In the genomic region with DNA sequence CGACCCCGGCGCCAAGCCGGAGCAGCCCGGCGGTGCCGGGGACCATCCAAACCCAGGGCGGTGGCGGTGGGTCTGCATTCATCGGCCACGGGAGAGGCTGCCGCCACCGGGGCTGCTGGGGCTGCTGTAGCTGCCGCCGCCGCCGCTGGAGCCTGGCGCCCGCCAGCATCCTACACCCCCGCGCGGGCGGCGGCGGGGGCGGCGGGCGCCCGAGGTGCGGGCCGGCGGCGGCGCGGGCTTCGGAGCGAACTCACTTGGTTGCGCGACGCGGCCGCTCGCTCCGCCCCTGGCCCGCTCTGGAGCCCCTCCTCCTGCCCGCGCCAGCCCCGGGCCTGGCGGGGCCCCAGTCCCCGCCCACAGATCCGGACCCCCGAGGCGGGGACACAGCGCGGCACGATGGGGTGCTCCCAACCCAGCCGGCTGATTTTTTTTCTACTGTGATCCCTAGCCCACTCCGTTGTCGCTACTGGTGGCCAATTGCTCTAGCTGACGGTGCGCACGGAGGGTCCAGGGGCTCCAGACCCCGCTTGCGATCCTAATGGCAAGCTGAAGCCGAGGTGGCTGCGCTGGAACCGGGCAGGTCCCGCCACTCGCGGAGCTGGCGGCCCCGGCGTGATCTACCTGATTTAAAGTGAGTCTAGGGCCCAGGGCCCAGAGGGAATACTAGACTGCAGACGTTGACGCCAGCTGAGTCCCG, we compare ENCODE assay signal across 8 mouse cellular contexts. TPM values are rescaled to one million over a fixed set of nuclear protein-coding genes. Genes with fewer than 3 reads are reported as not detected.
A peak's percentile ranks its signal among the peaks of the same experiment; 100 is the strongest.
DNase-seq lines count a peak whose midpoint lies in the region; ATAC-seq and TF ChIP-seq lines count a peak whose summit lies in the region.

TSS of gene Tcerg1l (minus strand) at position 246 of the 697 bp plus-strand sequence.

- DNase-seq in gastrocnemius, adult 2 months: no peak
- DNase-seq in gastrocnemius, postnatal 14 days: no peak
- DNase-seq in thymus, postnatal 4 days: peak; percentile 10
- no peak for DNase-seq in thymus, postnatal 25 days
- no peak for DNase-seq in liver, embryonic 13.5 days
- DNase-seq in adipocyte (ENCODE audit: low spot score): no peak

- H3K9ac ChIP-seq in hindbrain, embryonic 13.5 days: peak within 1 kb of the TSS; percentile 90
- no peak within 1 kb of the TSS for H3K9ac ChIP-seq in liver, embryonic 13.5 days
- no peak within 1 kb of the TSS for H3K9ac ChIP-seq in stomach, embryonic 14.5 days (replicated peaks; ENCODE audit: low read depth, low read length)

- no peaks in the 10 kb centered on the region for H3K9me3 ChIP-seq in hindbrain, embryonic 13.5 days
- no peaks in the 10 kb centered on the region for H3K9me3 ChIP-seq in liver, embryonic 13.5 days (replicated peaks)
- no peaks in the 10 kb centered on the region for H3K9me3 ChIP-seq in stomach, embryonic 14.5 days (ENCODE audit: control insufficient read depth, low read depth, low read length)

- WGBS in hindbrain, embryonic 13.5 days: under 1% methylated on average over 66 of the region's 76 CpGs
- 2% methylated on average over 63 of the region's 76 CpGs for WGBS in liver, embryonic 13.5 days (ENCODE audit: insufficient replicate concordance)
- WGBS in stomach, embryonic 14.5 days: 1% methylated on average over 66 of the region's 76 CpGs

- H3K4me3 ChIP-seq in gastrocnemius, adult 2 months: peak within 1 kb of the TSS; percentile 50
- H3K4me3 ChIP-seq in hindbrain, embryonic 13.5 days: peak within 1 kb of the TSS; percentile 72
- H3K4me3 ChIP-seq in liver, embryonic 13.5 days (replicated peaks): peak within 1 kb of the TSS; percentile 43
- peak within 1 kb of the TSS; percentile 43 for H3K4me3 ChIP-seq in stomach, embryonic 14.5 days (ENCODE audit: low read depth, low read length)

- H3K27me3 ChIP-seq in hindbrain, embryonic 13.5 days: peaks cover 21% of the 10 kb centered on the region
- peaks cover 42% of the 10 kb centered on the region for H3K27me3 ChIP-seq in liver, embryonic 13.5 days
- H3K27me3 ChIP-seq in stomach, embryonic 14.5 days (ENCODE audit: control insufficient read depth, insufficient read depth, low read length): peaks cover 19% of the 10 kb centered on the region

- no peaks in the 10 kb centered on the region for H3K36me3 ChIP-seq in hindbrain, embryonic 13.5 days
- no peaks in the 10 kb centered on the region for H3K36me3 ChIP-seq in liver, embryonic 13.5 days
- no peaks in the 10 kb centered on the region for H3K36me3 ChIP-seq in stomach, embryonic 14.5 days (ENCODE audit: control insufficient read depth, insufficient read depth, low read length)

- no peak within 1 kb of the TSS for H3K27ac ChIP-seq in gastrocnemius, adult 2 months
- peak within 1 kb of the TSS; percentile 85 for H3K27ac ChIP-seq in hindbrain, embryonic 13.5 days
- H3K27ac ChIP-seq in liver, embryonic 13.5 days: no peak within 1 kb of the TSS
- H3K27ac ChIP-seq in stomach, embryonic 14.5 days (ENCODE audit: low read length): no peak within 1 kb of the TSS

- peaks cover 22% of the 10 kb centered on the region for H3K4me1 ChIP-seq in hindbrain, embryonic 13.5 days (replicated peaks)
- 0 out of 2 replicates have a peak, but pooled peaks cover 5% of the 10 kb centered on the region for H3K4me1 ChIP-seq in liver, embryonic 13.5 days (replicated peaks)
- H3K4me1 ChIP-seq in stomach, embryonic 14.5 days (ENCODE audit: control insufficient read depth, insufficient read depth, low read length): peaks cover 3% of the 10 kb centered on the region; the same call in 1 of the 2 replicates

- peak; percentile 86 for ATAC-seq in hindbrain, embryonic 13.5 days (ENCODE audit: low FRiP score)
- no peak for ATAC-seq in liver, embryonic 13.5 days (ENCODE audit: low read depth)
- peak; percentile 42; the same call in 1 of the 2 replicates for ATAC-seq in stomach, embryonic 14.5 days (ENCODE audit: insufficient number of reproducible peaks, insufficient read depth, low FRiP score, low read depth)

- peak within 1 kb of the TSS; percentile 99 for H3K4me2 ChIP-seq in hindbrain, embryonic 13.5 days
- peak within 1 kb of the TSS; percentile 61 for H3K4me2 ChIP-seq in liver, embryonic 13.5 days
- peak within 1 kb of the TSS; percentile 99 for H3K4me2 ChIP-seq in stomach, embryonic 14.5 days (replicated peaks; ENCODE audit: low read depth, low read length)

- no peak for TF ChIP-seq CTCF in gastrocnemius, adult 2 months (IDR thresholded peaks at IDR 0.05)

- intact Hi-C loops in gastrocnemius, adult 2 months (cut with DNase I): no loop called here
- intact Hi-C loops in gastrocnemius, postnatal 14 days (cut with DNase I; ENCODE audit: low total_unique reads): no loop called here

RNA-seq across cellular contexts. Expression of gene Tcerg1l, which starts in this region (rescaled TPM):
- not detected for total RNA-seq in gastrocnemius, adult 2 months (2021)
- not detected for total RNA-seq in gastrocnemius, postnatal 14 days (2021)
- polyA plus RNA-seq in hindbrain, embryonic 13.5 days (2015; fragmentation: Nextera tagmentation; extraction: Ambion mirVana): 19.2 and 19.7 TPM in 2 replicates
- polyA plus RNA-seq in liver, embryonic 13.5 days (2015; fragmentation: Nextera tagmentation; extraction: Ambion mirVana): 0.05 TPM in 1 of 2 replicates, not detected in the other
- 0.90 and 0.93 TPM in 2 replicates for polyA plus RNA-seq in stomach, embryonic 14.5 days (2014; fragmentation: Nextera tagmentation; extraction: Ambion mirVana)

Comparison
In these comparisons a context has a peak if more than half of its experiments do, and no peak if none do; other contexts are left out.
1. RNA of gene Tcerg1l (polyA plus RNA-seq): 19.2 to 19.7 TPM in hindbrain, embryonic 13.5 days; 0.90 to 0.93 TPM in stomach, embryonic 14.5 days and 0.05 TPM in liver, embryonic 13.5 days; every median in the first group is over 10 times any median in the second.
2. Peak in ATAC-seq, H3K4me3 ChIP-seq and H3K4me2 ChIP-seq in stomach, embryonic 14.5 days; RNA of the gene not detected or under 1 TPM.
3. Peak in every context shown above with its lines, with median percentiles within 50 percentile points of each other: H3K4me3 ChIP-seq and H3K4me2 ChIP-seq.